Mouse (Mus musculus): ENCODE measurements around the gene Slc25a34.

- TF ChIP-seq CTCF (IDR thresholded peaks at IDR 0.05; ENCODE audit: control insufficient read depth, insufficient read depth, insufficient read length) (no peak), FOSL1 (IDR thresholded peaks at IDR 0.05; ENCODE audit: insufficient read depth, low read length, poor library complexity, severe bottlenecking) (no peak), MYOD1 (IDR thresholded peaks at IDR 0.05; ENCODE audit: control insufficient read depth, insufficient read length, low read depth) (no peak), USF1 (IDR thresholded peaks at IDR 0.05; ENCODE audit: low read depth) (no peak), MYOG (IDR thresholded peaks at IDR 0.05; ENCODE audit: control insufficient read depth, extremely low read depth, insufficient read length) (no peak), MAX (IDR thresholded peaks at IDR 0.05) (no peak)
Observed at GRCm38 (mm10) chr4:141647187-141647586, 23.6 kb upstream of the Slc25a34 start.
